Mouse (Mus musculus) neural tube, embryonic 14.5 days (tissue): ENCODE measurements around the gene Numa1. TPM values are rescaled to one million over a fixed set of nuclear protein-coding genes. Genes with fewer than 3 reads are reported as not detected.
"Not testable (repeated sequence)": the region's sequence is repeated elsewhere in the genome, so short reads cannot be mapped to it uniquely, and the experiment has no call there.

ENCODE experiments used
- ATAC-seq: fragments of 200-750 bp; cut with Nextera tagmentation; 2 replicates; pipeline ENCODE4 v1.8.0; 2017; ENCODE audit warnings: low read depth, mild to moderate bottlenecking, moderate TSS enrichment, moderate library complexity
- H3K27ac ChIP-seq: fragments of 300-500 bp; sonication (generic); 2 replicates; pipeline ENCODE4 v1.5.1; 2014; ENCODE audit warnings: low read depth, mild to moderate bottlenecking, control low read depth, low read length, moderate library complexity, mixed read lengths
- H3K27me3 ChIP-seq: fragments of 300-500 bp; sonication (generic); 2 replicates; pipeline ENCODE4 v1.6.1; 2014; ENCODE audit warnings: low read length; ENCODE audit not compliant: control insufficient read depth, insufficient read depth
- H3K36me3 ChIP-seq: fragments of 300-500 bp; sonication (generic); 2 replicates; pipeline ENCODE4 v1.6.1; 2014; ENCODE audit warnings: low read length, mixed read lengths; ENCODE audit not compliant: control insufficient read depth, insufficient read depth
- H3K4me1 ChIP-seq: fragments of 300-500 bp; sonication (generic); 2 replicates; pipeline ENCODE4 v1.6.1; 2014; ENCODE audit warnings: low read length; ENCODE audit not compliant: control insufficient read depth, insufficient read depth
- H3K4me2 ChIP-seq: fragments of 300-500 bp; sonication (generic); 2 replicates; pipeline ENCODE4 v1.6.1; 2014; ENCODE audit warnings: mild to moderate bottlenecking, low read depth, low read length, control low read depth
- H3K4me3 ChIP-seq: fragments of 300-500 bp; sonication (generic); 2 replicates; pipeline ENCODE4 v1.5.1; 2014; ENCODE audit warnings: low read depth, low read length, control low read depth, mixed read lengths
- H3K9ac ChIP-seq: fragments of 300-500 bp; sonication (generic); replicated peaks from 2 replicates; pipeline ENCODE4 v1.6.1; 2014; ENCODE audit warnings: low read depth, mild to moderate bottlenecking, control low read depth, low read length, mixed read lengths
- H3K9me3 ChIP-seq: fragments of 300-500 bp; sonication (generic); 2 replicates; pipeline ENCODE4 v1.6.1; 2016; ENCODE audit warnings: low read length; ENCODE audit not compliant: control insufficient read depth
- WGBS: fragments of 180-500 bp; shearing (Covaris S2); extraction: QIAGEN DNeasy Blood & Tissue Kit; methylation state at CpG from one replicate; pipeline ENCODE4 v1.1.7; 2014; 5-methylcytosine and 5-hydroxymethylcytosine counted together
- polyA plus RNA-seq: library from polyadenylated mRNA; unstranded; fragments of >200 nt; fragmentation: Nextera tagmentation; extraction: Ambion mirVana; gene quantifications from 2 replicates; pipeline ENCODE4 v1.2.1, GENCODE M21; 2014

Numa1 gene
- polyA plus RNA-seq, 1 experiment from 2014 or later = 52.4 TPM

- H3K4me1 ChIP-seq = no peaks in the 10 kb centered on the region
- no peak overlapping the region for H3K4me2 ChIP-seq
- peaks cover 91% of the 10 kb centered on the region for H3K36me3 ChIP-seq
- H3K9ac ChIP-seq = no peak overlapping the region
- no peak overlapping the region for H3K4me3 ChIP-seq
- WGBS = 88% methylated on average over 8 of the region's 8 CpGs
- no peaks in the 10 kb centered on the region for H3K27me3 ChIP-seq
- no peak for ATAC-seq
- H3K9me3 ChIP-seq = no peaks in the 10 kb centered on the region
- no peak overlapping the region for H3K27ac ChIP-seq
Observed at GRCm38 (mm10) chr7:102013416-102013815, 79.5 kb downstream of the Numa1 start.

- Histone ChIP-seq H3K4me1 (no peaks in the 10 kb centered on the region), H3K36me3 (peaks cover 85% of the 10 kb centered on the region), H3K4me3 (no peak overlapping the region), H3K9ac (no peak overlapping the region), H3K27me3 (no peaks in the 10 kb centered on the region), H3K9me3 (no peaks in the 10 kb centered on the region), H3K4me2 (no peak overlapping the region), H3K27ac (no peak overlapping the region)
- WGBS = 86% methylated on average over 2 of the region's 2 CpGs
- no peak for ATAC-seq
Observed at GRCm38 (mm10) chr7:102014995-102015394, 81.1 kb downstream of the Numa1 start.

- H3K27me3 ChIP-seq = no peaks in the 10 kb centered on the region
- no peak overlapping the region for H3K9ac ChIP-seq
- H3K9me3 ChIP-seq = no peaks in the 10 kb centered on the region
- WGBS = 90% methylated on average over 4 of the region's 4 CpGs
- no peaks in the 10 kb centered on the region for H3K4me1 ChIP-seq
- no peak overlapping the region for H3K4me2 ChIP-seq
- H3K4me3 ChIP-seq = no peak overlapping the region
- ATAC-seq = no peak
- no peak overlapping the region for H3K27ac ChIP-seq
- peaks cover 72% of the 10 kb centered on the region for H3K36me3 ChIP-seq
Observed at GRCm38 (mm10) chr7:102016936-102017335, 83.0 kb downstream of the Numa1 start.

GRCm38 (mm10) chr7:102017452-102017851 lies 83.5 kb downstream of the Numa1 start:
- Histone ChIP-seq H3K27ac (no peak overlapping the region), H3K27me3 (no peaks in the 10 kb centered on the region), H3K9me3 (no peaks in the 10 kb centered on the region), H3K4me2 (no peak overlapping the region), H3K4me3 (no peak overlapping the region), H3K36me3 (peaks cover 68% of the 10 kb centered on the region), H3K4me1 (no peaks in the 10 kb centered on the region), H3K9ac (no peak overlapping the region)
- ATAC-seq = no peak
- WGBS = 90% methylated on average over 5 of the region's 5 CpGs

- no peak for ATAC-seq
Observed at GRCm38 (mm10) chr7:102018034-102018433, 84.1 kb downstream of the Numa1 start.

GRCm38 (mm10) chr7:102018590-102018989 lies 84.7 kb downstream of the Numa1 start, which contains the start of gene Il18bp:
TSS of gene Il18bp (minus strand) at chr7:102018690.
- no peak for ATAC-seq
- Histone ChIP-seq H3K27ac (no peak within 1 kb of the TSS), H3K4me3 (no peak within 1 kb of the TSS), H3K4me2 (no peak within 1 kb of the TSS), H3K4me1 (no peaks in the 10 kb centered on the region), H3K27me3 (no peaks in the 10 kb centered on the region), H3K9ac (no peak within 1 kb of the TSS), H3K9me3 (no peaks in the 10 kb centered on the region), H3K36me3 (peaks cover 60% of the 10 kb centered on the region)
- WGBS = 94% methylated on average over 3 of the region's 3 CpGs

More at GRCm38 (mm10) chr7:102018034-102018433, 84.1 kb downstream of the Numa1 start:
- Histone ChIP-seq H3K9me3 (no peaks in the 10 kb centered on the region), H3K4me2 (no peak overlapping the region), H3K9ac (no peak overlapping the region), H3K27me3 (no peaks in the 10 kb centered on the region), H3K27ac (no peak overlapping the region), H3K36me3 (peaks cover 66% of the 10 kb centered on the region), H3K4me1 (no peaks in the 10 kb centered on the region), H3K4me3 (no peak overlapping the region)
- 85% methylated on average over 7 of the region's 7 CpGs for WGBS

- no peak overlapping the region for H3K4me3 ChIP-seq
- no peaks in the 10 kb centered on the region for H3K9me3 ChIP-seq
- no peak overlapping the region for H3K9ac ChIP-seq
- H3K4me2 ChIP-seq = no peak overlapping the region
- H3K36me3 ChIP-seq = peaks cover 57% of the 10 kb centered on the region
- WGBS = 65% methylated on average over 3 of the region's 3 CpGs
- ATAC-seq = no peak
- no peaks in the 10 kb centered on the region for H3K4me1 ChIP-seq
- H3K27me3 ChIP-seq = no peaks in the 10 kb centered on the region
- no peak overlapping the region for H3K27ac ChIP-seq
Observed at GRCm38 (mm10) chr7:102019362-102019761, 85.5 kb downstream of the Numa1 start.

- H3K27me3 ChIP-seq, H3K4me3 ChIP-seq, H3K9ac ChIP-seq, H3K4me2 ChIP-seq, H3K27ac ChIP-seq, H3K9me3 ChIP-seq, H3K4me1 ChIP-seq: not testable (repeated sequence)
- H3K36me3 ChIP-seq = peaks cover 47% of the 10 kb centered on the region
- peak; percentile 56; the same call in 1 of the 2 replicates for ATAC-seq
- 70% methylated on average over 2 of the region's 2 CpGs for WGBS
Observed at GRCm38 (mm10) chr7:102020934-102021333, 87.0 kb downstream of the Numa1 start.

GRCm38 (mm10) chr7:102023821-102024220 lies 89.9 kb downstream of the Numa1 start:
- H3K4me2 ChIP-seq = no peak overlapping the region
- WGBS = 96% methylated on average over 9 of the region's 9 CpGs
- no peak overlapping the region for H3K9ac ChIP-seq
- no peak for ATAC-seq
- peaks cover 30% of the 10 kb centered on the region for H3K36me3 ChIP-seq
- no peak overlapping the region for H3K27ac ChIP-seq
- H3K4me1 ChIP-seq = no peaks in the 10 kb centered on the region
- no peaks in the 10 kb centered on the region for H3K9me3 ChIP-seq
- no peak overlapping the region for H3K4me3 ChIP-seq
- H3K27me3 ChIP-seq = no peaks in the 10 kb centered on the region
